Mouse (Mus musculus) ES-Bruce4 (cell line): ENCODE data around the gene March8. TPM values are rescaled to one million over a fixed set of nuclear protein-coding genes. Genes with fewer than 3 reads are reported as not detected.

Source experiments
- H3K27ac ChIP-seq: 2 replicates; pipeline ENCODE4 v1.5.1; 2012; ENCODE audit warnings: low read length, inconsistent platforms; ENCODE audit not compliant: insufficient read depth
- H3K27me3 ChIP-seq: 2 replicates; pipeline ENCODE4 v1.6.1; 2012; ENCODE audit warnings: mild to moderate bottlenecking, low read length, inconsistent platforms; ENCODE audit not compliant: control insufficient read depth, poor library complexity, insufficient read depth, severe bottlenecking
- H3K36me3 ChIP-seq: 2 replicates; pipeline ENCODE4 v1.6.1; 2012; ENCODE audit warnings: inconsistent platforms, mild to moderate bottlenecking, low read length, moderate library complexity; ENCODE audit not compliant: control insufficient read depth, poor library complexity, insufficient read depth, severe bottlenecking
- H3K4me1 ChIP-seq: one replicate; pipeline ENCODE4 v1.8.1; 2011; ENCODE audit warnings: low read length; ENCODE audit not compliant: control insufficient read depth, insufficient read depth
- H3K4me3 ChIP-seq: 2 replicates; pipeline ENCODE4 v1.5.1; 2011; ENCODE audit warnings: low read depth, mild to moderate bottlenecking, low read length
- H3K9ac ChIP-seq: 2 replicates; pipeline ENCODE4 v1.6.1; 2012; ENCODE audit warnings: low read depth, mild to moderate bottlenecking, inconsistent platforms; ENCODE audit not compliant: poor library complexity, severe bottlenecking
- H3K9me3 ChIP-seq: replicated peaks from 2 replicates; pipeline ENCODE4 v1.6.1; 2012; ENCODE audit warnings: mild to moderate bottlenecking, low read length, inconsistent platforms; ENCODE audit not compliant: control insufficient read depth, poor library complexity, insufficient read depth, severe bottlenecking
- CTCF ChIP-seq: IDR thresholded peaks from one replicate; pipeline ENCODE4 v1.8.1; 2011; ENCODE audit warnings: low read depth, low read length
- EP300 ChIP-seq: IDR thresholded peaks from 2 replicates; pipeline ENCODE4 v1.6.1; 2011; ENCODE audit warnings: low read depth, low read length; ENCODE audit not compliant: insufficient read depth
- POLR2A ChIP-seq: IDR thresholded peaks from one replicate; pipeline ENCODE4 v1.8.1; 2011; ENCODE audit warnings: low read length; ENCODE audit not compliant: insufficient read depth
- polyA plus RNA-seq: library from polyadenylated mRNA; stranded (reverse); fragments of >200 nt; gene quantifications from 2 replicates; pipeline ENCODE4 v1.2.4, GENCODE M21; 2011; ENCODE audit warnings: low read depth; ENCODE audit not compliant: missing spikeins, insufficient read depth, insufficient read length

Gene March8
- polyA plus RNA-seq, 1 experiment: 29.0 TPM

DNA sequence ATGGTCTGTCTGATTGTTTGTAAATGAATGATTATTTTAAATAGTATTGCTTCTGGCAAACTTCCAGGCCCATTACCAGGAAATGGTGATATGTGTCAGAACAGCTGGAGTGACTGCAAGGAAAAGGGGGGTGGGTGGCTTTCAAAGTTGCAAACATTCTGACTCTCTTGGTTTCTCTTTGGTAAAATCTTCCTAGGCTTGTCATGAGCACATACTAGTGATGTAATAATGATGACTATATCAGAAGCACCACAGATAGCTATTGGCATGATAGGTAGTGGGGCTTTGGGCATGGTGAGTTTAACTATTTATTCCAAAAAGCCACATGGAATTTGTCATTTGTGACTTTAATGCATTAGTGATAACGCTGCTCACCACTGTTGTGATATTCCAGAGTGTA is 36.3 kb downstream of the March8 start:
- no peak overlapping the region for H3K9ac ChIP-seq
- no peaks in the 10 kb centered on the region for H3K27me3 ChIP-seq
- no peaks in the 10 kb centered on the region for H3K36me3 ChIP-seq
- TF ChIP-seq POLR2A (no peak), EP300 (no peak)
- H3K4me3 ChIP-seq: no peak overlapping the region
- H3K27ac ChIP-seq: no peak overlapping the region
- H3K9me3 ChIP-seq: no peaks in the 10 kb centered on the region
- no peaks in the 10 kb centered on the region for H3K4me1 ChIP-seq

DNA sequence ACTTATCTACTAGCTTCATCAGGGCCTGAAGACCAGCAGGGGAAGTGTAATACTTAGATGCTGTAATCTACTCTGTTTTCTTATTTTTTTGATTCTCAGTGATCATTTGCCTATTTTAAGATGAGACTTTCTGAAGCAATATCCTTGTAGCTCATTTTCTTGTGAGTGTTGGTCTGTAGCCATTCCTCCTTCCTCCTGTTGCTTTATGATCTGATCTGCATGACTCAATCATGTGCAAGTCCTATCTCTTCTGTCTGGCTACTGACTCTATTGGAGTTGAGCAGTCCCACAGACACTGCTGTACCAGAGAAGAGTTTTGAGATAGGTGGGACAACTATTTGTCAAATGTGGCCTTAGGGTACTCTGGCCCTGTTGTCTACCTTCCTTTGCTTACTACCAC is 36.8 kb downstream of the March8 start:
- Histone ChIP-seq H3K4me3 (no peak overlapping the region), H3K9me3 (no peaks in the 10 kb centered on the region), H3K4me1 (no peaks in the 10 kb centered on the region), H3K27me3 (no peaks in the 10 kb centered on the region), H3K27ac (no peak overlapping the region), H3K36me3 (no peaks in the 10 kb centered on the region), H3K9ac (no peak overlapping the region)
- TF ChIP-seq POLR2A (no peak), EP300 (no peak), CTCF (no peak)

DNA sequence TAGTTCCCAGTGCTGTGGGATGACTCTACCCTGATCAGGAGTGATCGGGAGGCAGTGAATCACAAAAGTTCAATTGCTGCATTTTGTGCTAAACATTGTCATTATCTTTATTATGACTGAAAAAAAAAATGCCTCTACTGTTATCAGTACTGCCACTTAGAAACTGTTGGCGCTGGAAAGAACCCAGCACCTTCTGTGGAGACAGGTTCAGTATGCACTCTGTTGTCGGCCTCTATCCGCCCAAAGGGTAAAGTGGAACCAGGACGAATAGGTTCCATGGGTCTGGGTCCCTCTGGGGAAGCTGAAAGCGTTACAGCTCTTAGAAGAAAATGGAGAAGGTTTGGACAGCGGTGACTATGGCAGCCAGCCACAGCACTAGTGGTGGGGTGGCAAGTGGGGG is 41.1 kb downstream of the March8 start:
- H3K27ac ChIP-seq: no peak overlapping the region
- H3K4me1 ChIP-seq: no peaks in the 10 kb centered on the region
- TF ChIP-seq POLR2A (no peak), CTCF (no peak), EP300 (no peak)
- H3K36me3 ChIP-seq: no peaks in the 10 kb centered on the region
- H3K9me3 ChIP-seq: no peaks in the 10 kb centered on the region
- no peak overlapping the region for H3K9ac ChIP-seq
- H3K4me3 ChIP-seq: no peak overlapping the region
- H3K27me3 ChIP-seq: no peaks in the 10 kb centered on the region

DNA sequence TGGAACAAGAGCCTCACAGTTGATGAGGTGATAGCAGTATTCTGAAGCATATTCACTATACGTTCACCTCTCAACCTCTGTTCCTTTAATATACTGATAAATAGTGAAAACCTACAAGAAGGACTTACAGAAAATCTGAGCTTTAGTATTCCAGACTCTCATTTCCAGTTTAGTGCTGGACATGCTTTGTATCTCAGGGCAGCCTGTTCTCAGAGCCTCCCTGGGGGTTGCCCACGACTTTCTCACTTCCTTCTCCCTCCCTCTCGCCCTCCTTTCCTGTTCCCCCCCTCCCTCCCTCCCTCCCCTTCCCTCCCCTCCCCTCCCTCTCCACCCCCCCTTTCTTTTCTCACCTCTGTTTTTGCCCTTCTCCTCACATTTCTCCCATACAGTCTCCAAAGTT is 42.3 kb downstream of the March8 start:
- TF ChIP-seq CTCF (no peak), EP300 (no peak), POLR2A (no peak)
- H3K4me1 ChIP-seq: no peaks in the 10 kb centered on the region
- no peak overlapping the region for H3K27ac ChIP-seq
- H3K9ac ChIP-seq: no peak overlapping the region
- no peaks in the 10 kb centered on the region for H3K36me3 ChIP-seq
- no peaks in the 10 kb centered on the region for H3K27me3 ChIP-seq
- no peak overlapping the region for H3K4me3 ChIP-seq
- H3K9me3 ChIP-seq: no peaks in the 10 kb centered on the region

DNA sequence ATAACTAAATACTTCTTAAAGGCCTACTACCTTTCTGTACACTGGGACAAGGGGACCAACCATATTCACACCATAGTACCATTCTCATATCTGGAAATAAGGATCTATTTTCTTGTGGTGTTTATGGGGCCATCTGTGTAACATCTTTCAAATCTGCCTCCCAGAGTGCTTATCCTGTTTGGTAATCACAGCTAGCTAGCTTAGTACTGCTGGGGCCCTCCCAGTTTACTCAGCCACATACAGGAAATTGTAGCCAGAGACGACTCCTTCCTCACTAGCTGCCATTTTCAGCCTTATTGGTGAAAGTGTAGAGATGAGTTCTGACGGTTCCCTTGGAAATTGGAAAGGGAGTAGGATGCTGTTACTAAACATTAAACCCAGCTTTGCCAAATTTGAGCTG is 43.8 kb downstream of the March8 start:
- H3K36me3 ChIP-seq: no peaks in the 10 kb centered on the region
- H3K27me3 ChIP-seq: no peaks in the 10 kb centered on the region
- H3K9ac ChIP-seq: no peak overlapping the region
- H3K9me3 ChIP-seq: no peaks in the 10 kb centered on the region
- TF ChIP-seq POLR2A (no peak), EP300 (no peak), CTCF (no peak)
- H3K4me1 ChIP-seq: peaks cover 4% of the 10 kb centered on the region
- no peak overlapping the region for H3K27ac ChIP-seq
- no peak overlapping the region for H3K4me3 ChIP-seq

DNA sequence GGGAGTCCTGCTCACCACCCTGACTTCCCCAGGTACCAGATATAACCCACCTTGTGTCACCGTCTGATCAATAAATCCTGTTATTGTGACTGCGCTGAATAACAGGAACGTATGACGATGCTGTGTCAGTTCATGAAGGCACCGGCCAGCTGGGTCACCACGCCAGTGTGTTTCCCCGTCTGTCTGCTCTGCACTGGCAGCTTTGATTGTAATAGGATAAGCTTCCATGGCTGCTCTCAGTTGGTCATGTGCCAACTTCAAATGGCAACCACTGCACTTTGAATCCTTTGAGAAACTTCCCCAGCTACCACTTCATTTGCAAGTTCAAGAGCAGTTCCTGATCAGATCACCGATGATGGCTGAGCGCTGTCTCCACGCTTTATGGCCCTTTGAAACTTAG is 45.8 kb downstream of the March8 start:
- H3K27me3 ChIP-seq: no peaks in the 10 kb centered on the region
- no peaks in the 10 kb centered on the region for H3K9me3 ChIP-seq
- H3K9ac ChIP-seq: no peak overlapping the region
- H3K36me3 ChIP-seq: no peaks in the 10 kb centered on the region
- no peak overlapping the region for H3K4me3 ChIP-seq
- H3K27ac ChIP-seq: no peak overlapping the region
- TF ChIP-seq EP300 (no peak), CTCF (no peak), POLR2A (no peak)
- peaks cover 5% of the 10 kb centered on the region for H3K4me1 ChIP-seq
